Mouse (Mus musculus) ES-E14 (cell line): ENCODE measurements at regions not wholly inside any gene's neighbourhood (a gene's known extent, or its start where the extent isn't known, plus 50 kb on each side); places are given as distances from the start of the nearest gene placed in this dataset.

Experiments
- DNase-seq: peaks from one replicate; pipeline ENCODE4 v3.0.0-alpha.2; 2013; ENCODE audit warnings: low read depth, low spot score
- H3K27ac ChIP-seq: 2 replicates; pipeline ENCODE4 v1.5.1; 2012; ENCODE audit warnings: low read depth, mild to moderate bottlenecking, low read length, moderate library complexity, mixed read lengths; ENCODE audit not compliant: poor library complexity, insufficient read depth, severe bottlenecking
- H3K36me3 ChIP-seq: 2 replicates; pipeline ENCODE4 v1.6.1; 2012; ENCODE audit warnings: mild to moderate bottlenecking, low read length, moderate library complexity, mixed read lengths; ENCODE audit not compliant: control insufficient read depth, poor library complexity, insufficient read depth, severe bottlenecking
- H3K4me1 ChIP-seq, 2 experiments: fragments of 150-350 bp in 1 of 2; sonication (generic) in 1 of 2; 2 replicates each; pipeline ENCODE4 v1.6.1; 2012; ENCODE audit warnings: low read length in 2 of 2, mild to moderate bottlenecking in 1 of 2, mixed read lengths in 1 of 2; ENCODE audit not compliant: control insufficient read depth in 2 of 2, insufficient read depth in 2 of 2, poor library complexity in 1 of 2
- H3K4me3 ChIP-seq, 2 experiments: fragments of 150-350 bp in 1 of 2; sonication (generic) in 1 of 2; 2 replicates each; pipeline ENCODE4 v1.5.1; 2012; ENCODE audit warnings: low read length in 2 of 2, low read depth in 1 of 2, mild to moderate bottlenecking in 1 of 2, mixed read lengths in 1 of 2; ENCODE audit not compliant: insufficient read depth in 1 of 2, poor library complexity in 1 of 2, severe bottlenecking in 1 of 2
- H3K9ac ChIP-seq: 2 replicates; pipeline ENCODE4 v1.6.1; 2012; ENCODE audit warnings: low read depth, mild to moderate bottlenecking, low read length, mixed read lengths; ENCODE audit not compliant: poor library complexity, insufficient read depth, severe bottlenecking
- H3K9me3 ChIP-seq: fragments of 150-350 bp; sonication (generic); 2 replicates; pipeline ENCODE4 v1.6.1; 2012; ENCODE audit warnings: low read depth, mild to moderate bottlenecking, low read length; ENCODE audit not compliant: control insufficient read depth, insufficient read depth
- CHD2 ChIP-seq: IDR thresholded peaks from 2 replicates; pipeline ENCODE4 v1.6.1; 2014; ENCODE audit warnings: mild to moderate bottlenecking, low read depth, low read length, inconsistent platforms
- HCFC1 ChIP-seq: IDR thresholded peaks from 2 replicates; pipeline ENCODE4 v1.6.1; 2012; ENCODE audit warnings: low read length, inconsistent platforms, borderline replicate concordance; ENCODE audit not compliant: insufficient read depth
- MAFK ChIP-seq: IDR thresholded peaks from 2 replicates; pipeline ENCODE4 v1.6.1; 2014; ENCODE audit warnings: mild to moderate bottlenecking, low read depth, low read length, inconsistent platforms; ENCODE audit not compliant: insufficient read depth
- ZC3H11A ChIP-seq: IDR thresholded peaks from 2 replicates; pipeline ENCODE4 v1.6.1; 2012; ENCODE audit warnings: low read depth, mild to moderate bottlenecking, inconsistent platforms, low read length, borderline replicate concordance
- ZNF384 ChIP-seq: IDR thresholded peaks from 2 replicates; pipeline ENCODE4 v1.6.1; 2012; ENCODE audit warnings: low read depth, low read length, inconsistent platforms
- in situ Hi-C, 2 experiments: fragments of 600-800 bp; cut with MboI; formaldehyde crosslinking; loops; one replicate each; pipeline ENCODE4 v1.15.1; 2025; ENCODE audit warnings: low sequenced_read_pairs in 2 of 2, inconsistent platforms in 1 of 2; ENCODE audit not compliant: unreplicated experiment in 2 of 2

DNA sequence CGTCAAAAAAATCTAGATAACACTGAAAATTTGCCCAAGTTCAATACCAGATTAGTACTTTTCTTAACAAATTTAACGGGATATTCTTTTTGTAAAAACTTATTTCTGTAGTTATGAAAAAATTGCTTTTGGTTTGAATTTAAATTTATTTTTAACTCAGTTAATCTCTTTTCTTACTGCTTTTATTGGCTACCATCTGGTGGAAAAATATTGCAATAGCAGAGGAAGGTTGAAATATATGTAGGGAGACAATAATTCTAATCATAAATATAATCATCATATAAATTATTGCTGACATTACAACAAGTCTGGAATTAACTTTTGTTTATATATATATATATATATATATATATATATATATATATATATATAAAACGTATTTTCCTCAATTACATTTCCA, 500.9 kb upstream of the Gje1 start:
- Histone ChIP-seq H3K9me3 (no peaks in the 10 kb centered on the region), H3K36me3 (no peaks in the 10 kb centered on the region), H3K4me3 (no peak overlapping the region), H3K9ac (no peak overlapping the region), H3K27ac (no peak overlapping the region), H3K4me1 (no peaks in the 10 kb centered on the region)
- DNase-seq: no peak
- in situ Hi-C loops: no loop called here
- TF ChIP-seq CHD2 (no peak), ZNF384 (no peak), ZC3H11A (no peak), MAFK (no peak), HCFC1 (no peak)

DNA sequence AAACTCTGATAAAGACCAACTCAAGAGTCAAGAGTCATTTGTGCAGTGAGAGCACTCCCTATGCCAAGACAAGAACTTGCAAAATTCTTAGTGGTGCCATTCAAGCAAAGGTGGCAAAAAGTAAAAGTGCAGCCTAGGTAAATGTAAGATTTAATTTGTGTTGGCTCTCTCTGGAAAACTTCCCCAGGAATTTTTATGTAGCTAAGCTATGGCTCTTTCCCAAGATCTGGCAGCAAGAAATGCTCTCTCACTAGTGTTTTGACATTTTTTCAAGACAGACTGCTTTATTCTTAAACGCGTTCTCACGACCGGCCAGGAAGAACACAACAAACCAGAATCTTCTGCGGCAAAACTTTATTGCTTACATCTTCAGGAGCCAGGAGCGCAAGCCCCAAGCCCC, 461.6 kb upstream of the Gje1 start:
- DNase-seq: no peak
- Histone ChIP-seq H3K27ac (no peak overlapping the region), H3K4me3 (no peak overlapping the region), H3K4me1 (no peaks in the 10 kb centered on the region), H3K9ac (no peak overlapping the region), H3K36me3 (no peaks in the 10 kb centered on the region), H3K9me3 (no peaks in the 10 kb centered on the region)
- TF ChIP-seq CHD2 (no peak), ZNF384 (no peak), HCFC1 (no peak), ZC3H11A (no peak), MAFK (no peak)
- in situ Hi-C loops: no loop called here

DNA sequence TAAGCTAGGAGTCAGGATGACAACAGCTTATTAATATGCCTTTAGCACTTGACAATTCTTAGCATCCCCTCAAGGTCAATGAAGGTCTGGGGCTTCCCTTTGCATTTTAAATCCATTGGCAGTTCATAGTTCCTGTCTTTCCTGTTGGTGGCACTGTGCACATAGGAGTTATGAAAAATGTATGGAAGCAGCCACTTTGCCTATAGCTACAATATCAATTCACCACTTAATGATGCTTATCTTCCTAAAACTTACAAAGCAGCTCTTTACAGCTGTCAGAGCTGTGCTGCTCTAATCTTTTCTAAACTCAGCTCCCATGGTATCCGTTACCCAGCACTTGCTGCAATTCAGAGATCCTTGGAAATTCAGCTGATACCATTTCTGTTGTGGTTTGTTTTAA, 456.4 kb upstream of the Gje1 start:
- DNase-seq: no peak
- no peaks in the 10 kb centered on the region for H3K4me1 ChIP-seq
- H3K4me3 ChIP-seq: no peak overlapping the region
- TF ChIP-seq CHD2 (no peak), HCFC1 (no peak), ZC3H11A (no peak), ZNF384 (no peak), MAFK (no peak)
- no peaks in the 10 kb centered on the region for H3K9me3 ChIP-seq
- no peak overlapping the region for H3K27ac ChIP-seq
- no peaks in the 10 kb centered on the region for H3K36me3 ChIP-seq
- in situ Hi-C loops: no loop called here
- H3K9ac ChIP-seq: no peak overlapping the region

DNA sequence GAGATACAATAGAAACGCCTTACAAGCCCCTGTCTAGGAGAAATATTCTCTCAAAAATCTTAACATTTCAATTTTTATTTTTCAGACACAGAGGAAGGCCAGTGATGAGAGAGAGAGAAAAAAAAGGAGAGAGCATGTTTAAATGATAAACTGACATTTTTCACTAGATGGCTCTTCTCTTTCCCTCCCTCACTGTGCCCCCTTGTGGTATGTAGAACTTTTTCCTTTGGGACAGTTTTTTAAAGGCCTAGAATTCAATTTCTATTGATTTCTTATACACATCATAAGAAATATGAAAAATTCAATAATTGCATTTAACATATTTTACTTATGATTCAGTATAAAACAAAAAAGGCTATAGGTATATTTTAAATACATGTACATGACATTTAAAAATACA, 454.5 kb upstream of the Gje1 start:
- no peak overlapping the region for H3K4me3 ChIP-seq
- H3K4me1 ChIP-seq: no peaks in the 10 kb centered on the region
- no peak overlapping the region for H3K9ac ChIP-seq
- no peak overlapping the region for H3K27ac ChIP-seq
- TF ChIP-seq ZNF384: no peak
- no peak for TF ChIP-seq HCFC1
- peak; percentile 30; the same call in 1 of the 2 replicates for TF ChIP-seq ZC3H11A
- TF ChIP-seq MAFK: no peak
- in situ Hi-C loops: no loop called here
- DNase-seq: no peak
- no peaks in the 10 kb centered on the region for H3K36me3 ChIP-seq
- H3K9me3 ChIP-seq: no peaks in the 10 kb centered on the region

DNA sequence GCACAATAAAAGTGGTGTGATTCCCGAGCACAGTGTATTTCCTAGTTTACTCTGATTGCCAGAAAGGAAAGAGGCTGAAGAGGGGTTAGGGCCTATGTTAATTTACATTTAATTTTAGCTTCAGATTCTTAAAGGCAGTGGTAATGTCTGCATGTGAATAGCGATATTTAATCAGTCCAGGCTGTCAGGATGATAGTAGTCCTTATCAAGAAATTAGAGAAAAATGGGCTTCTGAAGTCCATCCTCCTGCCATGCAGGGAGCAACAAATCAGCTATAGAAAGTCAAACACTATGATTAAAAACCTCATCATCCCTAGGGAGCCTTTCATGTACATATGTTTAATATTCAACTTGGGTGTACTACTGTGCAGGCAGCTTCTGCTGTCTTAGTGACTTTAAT, 422.7 kb upstream of the Gje1 start:
- H3K9ac ChIP-seq: no peak overlapping the region
- no peaks in the 10 kb centered on the region for H3K36me3 ChIP-seq
- H3K27ac ChIP-seq: no peak overlapping the region
- H3K4me1 ChIP-seq: no peaks in the 10 kb centered on the region
- no peak for TF ChIP-seq ZC3H11A
- no peak for TF ChIP-seq HCFC1
- TF ChIP-seq MAFK: no peak
- TF ChIP-seq ZNF384: no peak
- in situ Hi-C loops: no loop called here
- DNase-seq: no peak
- no peaks in the 10 kb centered on the region for H3K9me3 ChIP-seq
- no peak overlapping the region for H3K4me3 ChIP-seq
